Mouse (Mus musculus): ENCODE data around the gene Slc5a4b.

GRCm38 (mm10) chr10:76023921-76024320 is 86.8 kb downstream of the Slc5a4b start:
- TF ChIP-seq CTCF (conservative IDR thresholded peaks at IDR 0.05; ENCODE audit: low read length) (no peak), NANOG (IDR thresholded peaks at IDR 0.05; ENCODE audit: borderline replicate concordance, low read length) (no peak), POU5F1 (IDR thresholded peaks at IDR 0.05; ENCODE audit: borderline replicate concordance, low read length) (no peak)

Measured in E14TG2a.4 (cell line).